22 mouse cellular contexts compared by ENCODE assay signal in genomic region chr5:130129524-130129793, GRCm38 (mm10). TPM values are rescaled to one million over a fixed set of nuclear protein-coding genes. Genes with fewer than 3 reads are reported as not detected.
DNase-seq lines count a peak whose midpoint lies in the region; ATAC-seq and TF ChIP-seq lines count a peak whose summit lies in the region.
"Had no signal": no experiment of that assay in that cellular context is flagged by ENCODE, and none has a peak within 500 bp of the region (broad histone marks: within the 10 kb centered on the region; RNA-seq: fewer than 3 reads in every experiment).

No protein-coding gene starts in this region.

- 0 out of 2 replicates have a peak, but pooled peaks cover 1% of the 10 kb centered on the region for H3K79me2 ChIP-seq in CH12.LX (replicated peaks; ENCODE audit: control insufficient read depth, extremely low read depth, insufficient read depth, poor library complexity, severe bottlenecking)

- intact Hi-C loops in gastrocnemius, adult 2 months (cut with DNase I): no loop called here

- H3K4me3 ChIP-seq in gastrocnemius, adult 2 months: no peak overlapping the region
- H3K4me3 ChIP-seq in CH12.LX (replicated peaks in 1 of 3; ENCODE audit: low read depth in 2 of 3, low read length in 2 of 3, poor library complexity in 1 of 3): no peak overlapping the region
- H3K4me3 ChIP-seq in heart, embryonic 10.5 days: no peak overlapping the region
- H3K4me3 ChIP-seq: forebrain, embryonic 12.5 days; liver, embryonic 15.5 days; midbrain, embryonic 15.5 days had no signal

- peak overlapping the region; percentile 64 for H3K27ac ChIP-seq in gastrocnemius, adult 2 months
- H3K27ac ChIP-seq in CH12.LX (ENCODE audit: insufficient read depth, low read depth): peak overlapping the region; percentile 43; the same call in 1 of the 2 replicates
- no peak overlapping the region for H3K27ac ChIP-seq in heart, embryonic 10.5 days
- H3K27ac ChIP-seq: forebrain, embryonic 12.5 days; liver, embryonic 15.5 days; midbrain, embryonic 15.5 days had no signal

- dilution Hi-C loops in CH12.LX (cut with MboI; ENCODE audit: extremely low pct_ligation_motif_present, extremely low pct_unique_long_range_greater_than_20kb, low sequenced_read_pairs): no loop called here

- H3K36me3 ChIP-seq in CH12.LX (replicated peaks in 1 of 2; ENCODE audit: control insufficient read depth in 1 of 2, insufficient read depth in 1 of 2, low read length in 1 of 2): peaks cover 12 to 72% of the 10 kb centered on the region in 2 experiments
- peaks cover 3% of the 10 kb centered on the region; the same call in 1 of the 2 replicates for H3K36me3 ChIP-seq in heart, embryonic 10.5 days
- H3K36me3 ChIP-seq: forebrain, embryonic 12.5 days; midbrain, embryonic 15.5 days had no signal

- no peak for TF ChIP-seq POLR2A in CH12.LX (IDR thresholded peaks at IDR 0.05; ENCODE audit: low read depth, low read length)

- no peaks in the 10 kb centered on the region for H3K9me3 ChIP-seq in CH12.LX (replicated peaks; ENCODE audit: low read length)
- H3K9me3 ChIP-seq in heart, embryonic 10.5 days: no peaks in the 10 kb centered on the region
- H3K9me3 ChIP-seq: forebrain, embryonic 12.5 days; liver, embryonic 15.5 days; midbrain, embryonic 15.5 days had no signal

- no peak overlapping the region for H3K9ac ChIP-seq in CH12.LX (ENCODE audit: insufficient read depth, low read depth)
- H3K9ac ChIP-seq: forebrain, embryonic 12.5 days; liver, embryonic 15.5 days; midbrain, embryonic 15.5 days had no signal

- TF ChIP-seq RAD21 in CH12.LX (IDR thresholded peaks at IDR 0.05; ENCODE audit: low read depth, low read length): no peak

- peak; percentile 45 to 73 for ATAC-seq in hematopoietic stem cell, adult 5-6 weeks (replicated peaks in 1 of 2; ENCODE audit: insufficient read depth in 1 of 2, low FRiP score in 2 of 2, low TSS enrichment in 1 of 2, low read depth in 1 of 2, poor library complexity in 2 of 2, severe bottlenecking in 2 of 2)
- ATAC-seq: activated CD4-positive, CD25-positive, alpha-beta regulatory T cell, adult 4 months; hindbrain, embryonic 16.5 days; lung, postnatal 0 days; midbrain, embryonic 15.5 days had no signal

- DNase-seq in gastrocnemius, adult 2 months: no peak
- DNase-seq in gastrocnemius, adult 8-10 months (ENCODE audit: low spot score in 2 of 2): no peak
- DNase-seq in 3T3-L1 (ENCODE audit: low read depth, low spot score) (peak; percentile 40), CH12.LX (ENCODE audit: extremely low read depth) (no peak)
- DNase-seq in urinary bladder, postnatal 4 days (ENCODE audit: low spot score in 2 of 2): no peak
- no peak for DNase-seq in heart, embryonic 10.5 days (ENCODE audit: low spot score)
- no peak for DNase-seq in cerebellum, adult 8-10 months
- DNase-seq: adrenal gland, postnatal 10 days; cerebellum, adult 11-12 months; cerebellum, postnatal 25 days; gastrocnemius, postnatal 36 days; kidney, adult 2 months; kidney, postnatal 36 days; retina, postnatal 1 day had no signal

- H3K4me1 ChIP-seq in CH12.LX (ENCODE audit: control insufficient read depth in 1 of 2, insufficient read depth in 2 of 2): peaks cover 4 to 22% of the 10 kb centered on the region in 2 experiments; a peak in 3 of 4 replicates
- no peaks in the 10 kb centered on the region for H3K4me1 ChIP-seq in heart, embryonic 10.5 days
- H3K4me1 ChIP-seq: forebrain, embryonic 12.5 days; liver, embryonic 15.5 days; midbrain, embryonic 15.5 days had no signal

- H3K27me3 ChIP-seq in CH12.LX (replicated peaks): no peaks in the 10 kb centered on the region
- H3K27me3 ChIP-seq in heart, embryonic 10.5 days (ENCODE audit: insufficient read depth, poor library complexity, severe bottlenecking): peaks cover 6% of the 10 kb centered on the region; the same call in 1 of the 2 replicates
- H3K27me3 ChIP-seq: forebrain, embryonic 12.5 days; liver, embryonic 15.5 days; midbrain, embryonic 15.5 days had no signal

- no peak for TF ChIP-seq EP300 in CH12.LX (IDR thresholded peaks at IDR 0.05; ENCODE audit: low read length)

- 87% methylated on average over 5 of the region's 5 CpGs for WGBS in heart, embryonic 10.5 days

- peak overlapping the region; percentile 64 for H3K4me2 ChIP-seq in CH12.LX (ENCODE audit: insufficient read depth, low read depth, poor library complexity, severe bottlenecking)
- H3K4me2 ChIP-seq: forebrain, embryonic 12.5 days; heart, embryonic 11.5 days; liver, embryonic 15.5 days; midbrain, embryonic 15.5 days had no signal

- in situ Hi-C loops in CH12.LX (cut with MboI; ENCODE audit: low pct_ligation_motif_present, low pct_unique_long_range_greater_than_20kb, low sequenced_read_pairs): no loop called here

- TF ChIP-seq CTCF in gastrocnemius, adult 2 months (IDR thresholded peaks at IDR 0.05): no peak
- no peak for TF ChIP-seq CTCF in CH12.LX (conservative IDR thresholded peaks at IDR 0.05 in 1 of 2, IDR thresholded peaks at IDR 0.05 in 1 of 2; ENCODE audit: low read depth in 2 of 2, low read length in 2 of 2)

TF ChIP-seq in CH12.LX, 34 proteins besides CTCF, POLR2A, EP300 and RAD21:
- TF ChIP-seq MEF2A (IDR thresholded peaks at IDR 0.05; ENCODE audit: borderline replicate concordance, low read depth, low read length): no peak
- no peak for TF ChIP-seq ZMIZ1 (IDR thresholded peaks at IDR 0.05; ENCODE audit: low read depth, low read length)
- peak; percentile 0; the same call in 1 of the 2 replicates for TF ChIP-seq ETS1 (conservative IDR thresholded peaks at IDR 0.05; ENCODE audit: low read depth, low read length)
- TF ChIP-seq ELF1 (IDR thresholded peaks at IDR 0.05; ENCODE audit: low read depth, low read length): peak; percentile 58; the same call in 1 of the 2 replicates
TF ChIP-seq in CH12.LX: peak in this region for 2.

RNA-seq across cellular contexts. Expression of gene Kctd7, which starts 15.2 kb away (rescaled TPM):
- 1 to 10 TPM; 2.4 to 2.9 TPM for total RNA-seq in gastrocnemius, adult 2 months (2021)
- 1 to 10 TPM; 2.0 to 4.1 (median 3.5) TPM for total RNA-seq in gastrocnemius, adult 8-10 months (2022)
- total RNA-seq in CH12.LX (2012; rRNA removed): 3.7 and 4.3 TPM in 2 replicates
- total RNA-seq in CH12.LX (2014; rRNA removed): 2.8 and 3.3 TPM in 2 replicates
- 2.6 and 2.8 TPM in 2 replicates for polyA plus RNA-seq in CH12.LX (2012; ENCODE audit: insufficient read length, low read depth)
- 3.3 and 6.4 TPM in 2 replicates for total RNA-seq in hematopoietic stem cell, adult 5-6 weeks (2017)
- polyA plus RNA-seq in heart, embryonic 10.5 days (2016; fragmentation: Nextera tagmentation; extraction: Ambion mirVana): 4.4 and 4.8 TPM in 2 replicates

RNA-seq across cellular contexts. Expression of gene Rabgef1, which starts 42.1 kb away (rescaled TPM):
- 100 to 1,000 TPM in 1 of 2 experiments, 10 to 100 TPM in 1; 90.5 to 140 TPM for total RNA-seq in gastrocnemius, adult 2 months (2021)
- 100 to 1,000 TPM in 3 of 4 experiments, 10 to 100 TPM in 1; 94.6 to 134 (median 116) TPM for total RNA-seq in gastrocnemius, adult 8-10 months (2022)
- total RNA-seq in CH12.LX (2012; rRNA removed): 26.4 and 26.7 TPM in 2 replicates
- total RNA-seq in CH12.LX (2014; rRNA removed): 19.3 and 20.1 TPM in 2 replicates
- 31.6 and 34.4 TPM in 2 replicates for polyA plus RNA-seq in CH12.LX (2012; ENCODE audit: insufficient read length, low read depth)
- total RNA-seq in hematopoietic stem cell, adult 5-6 weeks (2017): 35.6 and 47.9 TPM in 2 replicates
- 21.2 and 25.5 TPM in 2 replicates for polyA plus RNA-seq in heart, embryonic 10.5 days (2016; fragmentation: Nextera tagmentation; extraction: Ambion mirVana)

RNA-seq across cellular contexts. Expression of gene Tpst1, which starts 56.3 kb away (rescaled TPM):
- 1 to 10 TPM; 3.7 to 5.4 TPM for total RNA-seq in gastrocnemius, adult 2 months (2021)
- 1 to 10 TPM; 3.7 to 4.5 (median 4.0) TPM for total RNA-seq in gastrocnemius, adult 8-10 months (2022)
- 36.8 and 45.5 TPM in 2 replicates for total RNA-seq in CH12.LX (2012; rRNA removed)
- total RNA-seq in CH12.LX (2014; rRNA removed): 49.9 and 52.5 TPM in 2 replicates
- 43.2 and 50.4 TPM in 2 replicates for polyA plus RNA-seq in CH12.LX (2012; ENCODE audit: insufficient read length, low read depth)
- 6.9 and 7.3 TPM in 2 replicates for total RNA-seq in hematopoietic stem cell, adult 5-6 weeks (2017)
- polyA plus RNA-seq in heart, embryonic 10.5 days (2016; fragmentation: Nextera tagmentation; extraction: Ambion mirVana): 27.2 and 44.6 TPM in 2 replicates
